Mouse (Mus musculus) large intestine, adult 2 months (tissue): Measurements from ENCODE around the gene Jade1. TPM values are rescaled to one million over a fixed set of nuclear protein-coding genes. Genes with fewer than 3 reads are reported as not detected.

Source experiments
- DNase-seq: peaks from one replicate; pipeline ENCODE4 v3.0.0-alpha.2; 2012; ENCODE audit warnings: low read depth, low spot score
- WGBS: fragments of 180-500 bp; shearing (Covaris S2); methylation state at CpG from one replicate; pipeline ENCODE4 v1.1.7; 2018; 5-methylcytosine and 5-hydroxymethylcytosine counted together
- polyA plus RNA-seq: library from polyadenylated mRNA; depleted of rRNA; stranded (reverse); fragments of >200 nt; gene quantifications from 2 replicates; pipeline ENCODE4 v1.2.3, GENCODE M21; 2012

The Jade1 gene
- polyA plus RNA-seq, 1 experiment = 5.8 TPM

DNA sequence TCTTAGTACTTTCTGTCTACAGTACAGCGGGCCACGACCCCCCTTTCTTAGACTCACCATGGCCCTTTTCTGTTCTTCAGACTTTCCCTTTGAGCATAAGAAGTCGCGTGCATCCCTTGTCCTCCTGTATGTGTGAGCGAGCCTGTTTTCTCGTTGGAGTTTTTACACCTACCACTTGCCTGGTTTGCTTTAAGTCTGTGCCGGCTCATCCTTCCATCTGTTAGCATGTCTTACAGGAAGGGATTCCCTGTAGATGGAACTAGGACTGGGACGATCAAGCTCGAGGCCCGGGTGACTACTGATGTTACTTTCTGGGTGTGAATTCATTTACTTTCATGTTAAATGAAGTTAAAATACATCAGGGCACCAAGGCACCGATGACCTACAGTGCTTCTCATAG is 17.4 kb downstream of the Jade1 start:
- WGBS = 93% methylated on average over 11 of the region's 11 CpGs
- no peak for DNase-seq

DNA sequence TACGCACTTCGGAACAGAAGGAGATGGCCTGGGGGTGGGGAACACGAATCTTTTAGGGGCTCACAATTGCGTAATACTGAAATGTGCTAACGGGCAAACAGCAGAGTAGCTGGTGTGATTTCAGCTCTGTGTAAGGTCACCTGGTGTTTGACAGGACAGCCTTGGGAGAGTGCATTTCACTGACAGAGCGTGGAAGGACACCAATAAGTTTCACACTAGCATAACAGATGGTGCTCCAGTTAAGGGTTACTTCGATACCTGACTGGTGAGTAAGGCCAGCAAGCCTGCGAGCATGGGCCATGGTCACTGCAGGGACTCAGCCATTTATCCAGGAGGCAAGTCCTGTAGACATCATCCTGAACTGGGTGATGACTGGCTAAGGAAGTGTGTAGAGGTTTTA is 18.7 kb downstream of the Jade1 start:
- DNase-seq = no peak
- 68% methylated on average over 8 of the region's 8 CpGs for WGBS

DNA sequence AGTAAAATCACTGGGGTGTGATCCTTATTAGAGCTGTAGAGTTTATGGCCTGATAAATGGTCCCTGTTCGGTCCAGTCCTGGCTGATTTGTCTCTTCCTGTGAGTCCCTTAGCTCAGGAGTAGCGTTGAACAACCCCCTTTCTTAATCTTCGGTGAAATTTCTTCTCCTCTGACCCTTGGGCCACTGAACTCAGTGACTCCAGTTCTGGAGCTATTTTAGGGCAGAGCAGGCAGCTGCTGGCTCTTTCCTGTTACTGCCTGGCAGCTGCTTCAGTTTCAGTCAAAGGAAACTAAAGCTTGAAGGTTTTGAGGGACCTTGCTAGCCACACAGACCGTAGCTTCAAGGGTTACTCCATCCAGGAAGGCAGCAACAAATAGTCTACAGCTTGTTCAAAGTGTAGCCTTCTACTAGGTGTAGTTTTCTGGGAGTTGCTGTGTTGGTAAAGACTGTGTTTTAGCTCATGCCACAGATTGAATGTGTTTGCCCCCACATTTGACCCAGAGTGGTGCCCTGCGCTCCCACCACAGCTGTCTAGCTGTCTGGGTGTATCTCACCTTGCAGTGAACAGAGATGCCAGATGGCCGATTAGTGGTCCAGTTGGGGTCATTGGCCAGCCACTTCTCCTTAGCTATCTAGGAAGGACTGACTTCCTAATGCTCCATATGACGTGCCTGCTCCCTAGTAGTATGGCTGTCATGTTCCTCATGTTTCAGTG is 19.3 kb downstream of the Jade1 start:
- 39% methylated on average over 7 of the region's 7 CpGs for WGBS
- no peak for DNase-seq

DNA sequence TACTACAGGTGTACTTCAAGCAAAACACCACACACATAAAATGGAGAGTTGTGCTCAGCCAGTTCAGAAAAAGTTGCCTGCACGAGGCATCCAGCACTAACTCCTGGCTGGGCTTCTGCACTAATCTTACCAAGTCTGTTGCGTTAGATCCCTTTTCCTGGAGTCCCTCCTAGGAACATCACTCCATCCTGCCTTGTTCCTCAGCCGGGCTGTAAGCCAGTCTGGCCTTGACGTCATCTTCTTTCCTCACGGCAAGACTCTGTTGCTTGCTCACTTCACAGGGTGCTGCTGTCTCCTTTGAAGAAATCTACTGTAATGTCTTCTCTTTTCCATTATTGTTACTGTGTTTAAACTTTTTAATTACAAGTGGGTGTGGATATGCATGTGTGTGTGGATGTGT is 20.4 kb downstream of the Jade1 start:
- whole genome bisulfite sequencing = 71% methylated on average over 5 of the region's 5 CpGs
- no peak for DNase-seq

DNA sequence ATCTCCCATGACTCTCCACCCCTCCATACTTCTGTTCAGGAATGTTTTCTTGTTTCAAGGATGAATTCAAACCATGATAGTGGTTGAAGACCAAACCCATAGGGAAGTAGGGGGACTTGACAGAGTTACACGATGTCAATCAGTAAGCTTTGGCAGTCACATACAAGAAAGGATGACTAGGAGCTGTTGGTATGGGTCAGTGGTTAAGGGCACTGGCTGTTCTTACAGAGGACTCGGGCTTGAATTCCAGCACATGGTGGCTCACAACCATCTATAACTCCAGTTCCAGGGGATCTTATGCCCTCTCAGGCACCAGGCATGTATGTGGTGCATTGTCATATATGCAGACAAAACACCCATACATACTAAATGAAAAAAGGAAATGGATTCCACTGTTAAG is 21.7 kb downstream of the Jade1 start:
- WGBS = 84% methylated on average over 2 of the region's 2 CpGs
- no peak for DNase-seq

DNA sequence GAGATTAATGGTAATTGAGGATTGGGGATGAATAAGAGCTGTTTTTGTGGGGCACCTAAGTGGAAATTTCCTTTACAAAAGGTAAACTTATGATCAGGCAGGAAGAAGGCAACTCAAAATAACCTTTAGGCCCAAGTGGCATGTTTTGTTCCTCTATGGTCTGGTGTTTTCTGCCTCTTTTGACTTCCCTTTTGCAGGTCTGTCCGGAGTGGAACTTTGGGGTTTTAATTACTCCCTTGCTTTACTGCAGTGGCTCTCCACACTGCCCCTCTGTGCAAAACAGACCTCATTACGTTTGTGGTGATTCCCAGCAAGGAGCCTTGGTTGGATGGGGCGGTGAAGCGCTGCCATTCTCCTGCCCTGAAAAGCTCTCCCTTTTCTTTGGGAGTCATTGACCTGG is 24.3 kb downstream of the Jade1 start:
- 63% methylated on average over 4 of the region's 4 CpGs for WGBS
- no peak for DNase-seq

DNA sequence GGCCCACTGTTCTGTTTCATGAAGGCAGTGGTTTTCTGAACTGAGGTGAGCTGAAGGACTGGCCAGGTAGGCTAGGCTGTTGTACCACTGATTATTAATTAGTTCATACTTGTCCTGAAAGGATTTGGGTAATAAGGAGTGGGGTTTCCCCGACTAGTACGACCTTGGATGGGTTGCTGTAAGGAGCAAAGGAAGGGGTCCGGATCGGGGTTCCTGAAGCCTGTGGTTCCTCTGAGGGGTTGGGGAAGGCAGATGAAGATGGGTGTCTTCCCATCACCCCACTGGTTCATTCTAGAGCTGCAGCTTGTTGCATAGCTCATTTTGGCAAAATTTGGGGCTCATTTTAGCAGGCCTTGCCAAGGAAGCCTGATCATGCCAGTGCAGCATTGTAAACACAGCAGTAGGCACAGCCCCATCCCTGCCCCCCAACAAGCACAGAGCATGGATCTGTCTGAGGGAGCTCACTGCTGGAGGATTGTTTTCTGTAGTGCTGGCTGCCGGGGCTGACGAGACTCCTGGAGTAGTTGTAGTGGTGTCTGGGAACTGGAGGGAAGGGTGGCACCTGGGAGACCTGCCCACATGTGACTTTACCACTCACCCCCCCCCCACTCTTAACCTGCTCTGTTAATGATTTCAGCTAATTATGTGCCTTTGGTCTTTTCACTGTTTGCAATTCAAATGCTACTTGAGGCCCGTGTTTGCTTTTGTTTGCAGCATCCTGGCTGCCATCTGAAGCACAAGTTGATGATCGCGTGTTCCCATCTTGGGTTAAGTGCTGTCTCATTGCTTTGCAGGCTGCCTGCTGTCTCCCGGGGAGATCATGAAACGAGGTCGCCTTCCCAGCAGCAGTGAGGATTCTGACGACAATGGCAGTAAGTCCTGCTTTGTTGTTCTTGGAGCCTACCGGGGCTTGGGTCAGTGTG is 25.1 kb downstream of the Jade1 start:
- WGBS = 35% methylated on average over 14 of the region's 14 CpGs
- DNase-seq = no peak

DNA sequence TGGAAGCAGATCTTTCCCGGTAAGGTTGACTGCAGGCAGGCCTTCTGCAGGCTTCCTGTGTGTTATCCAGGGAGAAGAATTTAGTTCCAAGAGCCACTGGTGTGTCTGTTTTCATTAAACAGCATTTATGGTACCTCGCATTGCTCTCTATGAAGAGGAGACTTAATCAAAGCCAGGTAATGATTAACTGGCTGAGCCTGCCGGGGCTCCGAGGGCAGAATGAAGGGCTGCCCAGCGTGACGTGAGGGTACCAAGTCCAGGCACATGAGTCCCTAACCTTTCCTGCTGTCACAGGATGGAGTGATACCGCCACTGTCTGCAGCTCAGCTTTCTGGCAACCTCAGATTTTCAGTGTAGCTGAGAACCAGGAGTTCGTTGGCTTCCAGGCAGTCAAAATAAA is 25.9 kb downstream of the Jade1 start:
- DNase-seq = no peak
- WGBS = 37% methylated on average over 8 of the region's 8 CpGs

DNA sequence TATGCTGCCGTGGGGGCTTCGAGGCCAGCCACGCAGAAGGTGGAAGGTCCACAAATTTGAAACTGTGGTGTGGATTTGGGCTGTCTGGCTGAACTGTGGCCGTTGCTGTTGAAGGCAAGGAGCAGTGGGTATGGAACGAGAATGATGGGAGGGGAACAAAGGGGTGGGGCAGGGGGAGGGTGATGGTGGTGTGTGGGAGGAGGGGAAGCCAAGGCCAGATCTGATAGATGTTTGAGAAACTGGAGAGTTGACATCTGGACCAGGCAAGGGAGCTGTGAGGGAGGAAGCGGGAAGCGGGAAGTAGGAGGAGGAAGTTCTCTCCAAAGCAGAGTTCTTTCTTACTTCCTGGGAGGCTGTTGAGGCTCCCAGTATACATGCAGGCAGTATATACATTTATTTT is 26.7 kb downstream of the Jade1 start:
- DNase-seq = no peak
- WGBS = 49% methylated on average over 7 of the region's 7 CpGs

DNA sequence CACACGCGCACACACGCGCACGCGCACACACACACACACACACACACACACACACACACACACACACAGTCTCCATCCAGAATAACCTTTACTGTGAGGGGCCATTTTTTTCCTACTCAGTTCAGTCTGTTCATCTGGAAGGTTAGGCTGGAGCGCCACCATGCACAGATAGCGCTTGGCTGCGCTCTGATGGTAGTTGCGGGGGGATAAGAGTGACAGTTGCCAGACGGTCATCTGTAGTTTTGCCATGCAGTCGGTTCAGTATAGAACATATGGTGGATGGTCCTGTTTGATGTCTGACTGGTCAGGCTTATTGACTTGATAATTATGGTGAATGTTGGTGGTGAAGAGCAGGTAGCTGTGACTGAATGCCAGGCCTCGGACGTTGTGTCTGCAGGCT is 27.6 kb downstream of the Jade1 start:
- 91% methylated on average over 14 of the region's 14 CpGs for WGBS
- DNase-seq = no peak

DNA sequence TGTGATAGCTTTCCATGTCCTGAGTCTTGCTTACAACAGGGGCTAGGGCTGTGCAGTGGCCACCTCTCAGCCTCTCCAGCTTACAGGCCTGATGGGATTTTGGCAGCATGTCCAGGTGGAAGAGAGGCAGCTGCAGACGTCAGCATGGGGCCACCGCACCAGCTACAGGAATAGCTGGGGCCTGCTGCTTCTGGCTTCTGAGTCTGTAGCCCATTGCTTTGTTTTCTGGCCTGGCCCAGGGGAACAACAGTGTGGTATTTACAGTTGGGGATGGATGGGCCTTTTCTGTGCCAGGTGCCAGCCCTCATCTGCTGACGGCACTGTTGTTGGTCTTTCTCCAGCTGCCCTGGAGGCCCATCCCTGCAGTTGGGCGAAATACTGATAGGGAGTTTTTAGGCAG is 28.1 kb downstream of the Jade1 start:
- DNase-seq = no peak
- 26% methylated on average over 4 of the region's 4 CpGs for WGBS

DNA sequence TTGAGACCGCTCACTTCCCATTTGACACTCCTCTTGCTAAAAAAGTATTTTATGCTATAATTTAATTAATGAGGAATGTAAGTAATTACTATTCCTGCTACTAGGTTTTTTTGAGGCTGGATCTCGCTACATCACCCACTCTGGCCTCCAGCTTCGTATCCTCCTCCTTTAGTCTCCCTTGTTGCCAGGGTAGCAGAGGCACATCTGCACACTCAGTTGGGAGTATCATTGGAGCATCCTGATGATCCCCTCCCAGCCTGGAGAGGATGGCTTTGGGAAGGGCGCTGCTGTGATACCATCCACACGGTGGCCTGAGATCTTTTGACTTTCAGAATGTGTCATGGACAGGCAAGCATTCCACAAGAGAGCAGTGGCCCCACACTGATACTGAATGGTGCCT is 30.0 kb downstream of the Jade1 start:
- WGBS = 89% methylated on average over 5 of the region's 5 CpGs

DNA sequence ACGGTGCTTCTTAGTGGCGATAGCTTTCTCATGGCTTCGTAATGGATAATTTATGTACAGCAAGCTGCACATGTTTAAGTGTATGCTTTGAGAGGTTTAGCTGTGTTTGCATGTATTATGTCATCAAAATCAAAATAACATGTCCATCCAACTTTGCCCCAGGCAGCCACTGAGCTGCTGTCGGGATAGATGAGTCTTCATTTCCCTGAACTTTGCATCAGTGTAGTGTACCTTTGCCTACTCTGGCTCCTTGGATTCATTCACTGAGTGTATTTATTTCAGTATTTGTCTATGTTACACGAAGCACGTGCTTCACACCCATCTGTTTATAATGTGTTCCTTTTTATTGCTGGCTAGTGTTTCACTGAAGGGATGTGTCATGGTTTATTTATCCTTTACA is 30.8 kb downstream of the Jade1 start:
- 52% methylated on average over 6 of the region's 6 CpGs for WGBS
- DNase-seq = no peak

More for the DNA sequence above, 30.0 kb downstream of the Jade1 start:
- no peak for DNase-seq

DNA sequence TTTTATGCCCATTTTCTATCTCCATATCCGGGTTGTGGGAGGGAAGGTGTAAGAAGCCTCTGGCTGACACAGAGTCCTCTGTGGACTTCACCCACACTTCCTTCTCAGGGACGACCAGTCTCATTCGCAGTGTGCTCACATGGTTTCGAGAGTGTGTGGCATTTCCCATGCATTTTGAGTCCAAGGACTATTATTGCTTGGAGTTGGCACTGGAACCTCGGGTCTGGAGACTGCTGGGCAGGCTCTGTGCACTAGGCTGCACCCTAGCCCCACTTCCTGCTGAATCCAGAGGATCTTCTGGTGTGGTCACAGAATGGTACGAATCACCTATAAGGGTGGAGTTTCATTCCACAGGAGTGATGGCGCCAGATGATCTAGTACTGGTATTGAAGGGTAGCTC is 31.4 kb downstream of the Jade1 start:
- 20% methylated on average over 7 of the region's 7 CpGs for WGBS
- no peak for DNase-seq

DNA sequence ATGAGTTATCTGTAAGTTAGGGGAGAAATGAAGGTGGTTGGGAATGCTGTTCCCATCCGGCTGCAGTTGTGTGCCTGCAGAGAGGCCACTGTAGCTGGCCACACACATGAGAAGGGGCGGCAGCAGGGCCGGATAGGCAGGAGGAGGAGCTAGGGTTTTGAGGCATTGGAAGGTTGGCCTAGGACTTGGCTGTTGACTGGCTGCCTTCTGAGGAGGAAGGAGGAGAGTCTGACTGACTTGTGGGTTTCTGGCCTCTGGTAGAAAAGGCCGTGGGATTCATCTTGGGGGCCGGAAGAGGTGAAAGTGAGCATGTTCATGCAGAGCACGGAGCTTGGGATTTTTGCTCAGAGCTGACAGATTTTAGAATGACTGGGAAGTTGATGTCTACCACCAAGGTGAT is 32.1 kb downstream of the Jade1 start:
- DNase-seq = no peak
- 38% methylated on average over 6 of the region's 6 CpGs for WGBS

DNA sequence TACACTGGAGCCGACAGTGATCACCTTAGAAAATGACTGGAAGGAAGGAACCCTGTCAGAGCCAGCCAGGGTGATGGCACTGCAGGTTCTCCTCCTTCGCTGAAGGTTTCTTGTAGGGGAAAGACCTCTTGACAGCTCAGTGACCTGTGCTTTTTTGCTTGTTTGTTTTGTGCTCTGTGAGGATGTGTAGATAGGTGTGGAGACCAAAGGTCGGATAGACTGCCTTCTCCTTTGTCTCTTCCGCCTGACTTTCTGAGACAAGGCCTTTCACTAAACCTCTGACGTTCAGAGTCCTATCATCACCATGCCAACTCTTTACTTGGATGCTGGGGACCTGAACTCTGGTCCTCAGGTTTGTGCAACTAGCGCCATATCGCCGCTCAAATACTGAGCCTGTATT is 33.0 kb downstream of the Jade1 start:
- DNase-seq = no peak
- WGBS = 45% methylated on average over 8 of the region's 8 CpGs

DNA sequence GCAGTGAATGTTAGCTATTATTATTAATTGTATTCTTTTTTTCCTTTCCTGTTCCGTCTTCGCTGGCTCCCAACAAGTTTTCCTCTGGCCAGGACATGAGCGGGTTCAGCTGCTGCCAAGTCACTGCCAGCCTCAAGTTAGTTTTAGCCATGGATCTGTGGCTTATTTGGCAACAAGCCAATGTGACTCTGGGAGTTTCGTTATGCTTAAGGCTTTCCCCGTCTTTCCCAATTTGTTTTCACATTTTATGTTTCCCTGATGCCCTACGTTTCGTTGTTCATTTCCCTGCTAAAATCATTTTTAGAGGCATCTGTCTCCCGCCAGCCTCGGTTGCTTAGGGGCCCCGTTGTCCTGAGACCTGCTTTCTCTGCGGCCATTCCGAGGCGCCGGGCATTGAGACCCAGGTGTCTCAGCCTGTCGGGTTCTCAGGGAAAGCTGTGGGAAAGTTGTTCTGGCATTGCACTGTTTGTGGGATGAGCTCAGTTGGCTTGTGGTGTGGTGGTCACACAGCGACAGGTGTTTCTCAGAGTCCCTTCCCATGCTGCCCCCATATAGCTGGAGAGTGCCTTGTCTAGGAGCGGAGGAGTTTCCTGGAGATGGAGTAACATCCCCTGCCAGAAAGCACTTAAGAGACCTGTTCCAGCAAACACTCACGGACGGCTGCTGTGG is 33.8 kb downstream of the Jade1 start:
- 61% methylated on average over 19 of the region's 19 CpGs for WGBS
- DNase-seq = no peak

DNA sequence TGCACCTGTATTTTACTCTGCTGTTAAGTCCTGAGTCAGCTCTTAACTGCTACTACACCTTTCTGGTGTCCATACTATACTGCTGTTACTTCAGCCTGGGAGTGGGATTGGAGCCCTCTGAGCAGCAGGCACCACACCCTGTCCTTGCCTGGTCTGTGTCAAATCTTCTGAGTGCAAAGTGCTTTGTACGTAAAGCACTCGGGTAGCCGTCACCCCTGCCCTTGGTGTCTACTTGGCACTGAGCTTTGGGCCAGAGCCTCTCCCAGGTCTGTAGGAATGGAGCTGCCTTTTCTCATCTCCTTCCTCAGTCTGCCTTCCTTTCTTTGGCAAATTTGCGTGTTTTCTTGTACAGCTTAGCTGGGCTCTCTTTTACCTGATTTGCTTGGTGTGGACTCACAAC is 34.5 kb downstream of the Jade1 start:
- 47% methylated on average over 4 of the region's 4 CpGs for WGBS
- no peak for DNase-seq

DNA sequence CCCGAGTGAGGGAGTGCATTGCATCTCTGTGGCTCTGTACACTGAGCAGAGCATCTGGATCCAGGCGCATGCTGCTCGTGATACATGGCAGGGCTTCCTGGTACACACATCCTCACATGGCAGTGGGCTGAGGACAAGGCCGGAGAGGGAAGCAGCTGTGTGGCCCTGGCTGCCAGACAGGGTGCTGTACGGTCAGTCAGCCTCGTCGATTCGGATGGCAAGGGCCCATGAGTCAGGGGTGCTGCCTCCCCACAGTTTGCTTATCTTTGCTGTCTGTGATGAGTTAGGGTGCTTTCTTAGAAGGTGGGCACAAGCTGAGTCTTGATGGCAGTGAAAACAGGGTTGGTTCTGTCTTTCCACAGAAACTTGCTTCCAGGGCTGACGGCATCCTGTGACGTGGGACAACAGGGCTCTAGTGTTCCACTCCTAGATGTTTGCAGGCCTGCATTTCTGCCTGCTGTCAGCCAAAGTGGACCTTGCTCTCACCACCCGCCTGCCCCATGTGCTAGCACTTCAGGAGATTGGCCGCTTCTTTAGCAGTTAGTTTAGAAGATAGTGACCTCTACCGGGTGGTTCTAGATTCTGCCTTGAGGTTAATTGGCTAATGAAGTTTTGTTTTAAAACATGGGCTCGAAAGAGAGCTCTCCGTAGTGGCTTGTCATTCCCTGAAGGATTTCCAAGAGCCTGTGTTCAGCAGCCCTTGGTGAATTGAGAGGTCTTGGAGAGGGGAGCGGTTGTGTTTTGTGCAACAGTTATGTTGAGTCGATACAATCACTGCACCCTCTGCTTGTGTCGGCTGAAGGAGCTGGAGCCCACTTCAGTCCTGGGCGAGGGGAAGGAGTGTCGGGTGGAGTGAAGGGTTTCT is 35.4 kb downstream of the Jade1 start:
- 47% methylated on average over 20 of the region's 20 CpGs for WGBS
- DNase-seq = no peak
